Mouse (Mus musculus) megakaryocyte, embryonic 14.5 days (primary cell): Measurements from ENCODE around the gene Mnat1. TPM values are rescaled to one million over a fixed set of nuclear protein-coding genes. Genes with fewer than 3 reads are reported as not detected.
"Not testable (repeated sequence)": the region's sequence is repeated elsewhere in the genome, so short reads cannot be mapped to it uniquely, and the experiment has no call there.

Experiments
- H3K27me3 ChIP-seq: replicated peaks from 2 replicates; pipeline ENCODE3; 2012; ENCODE audit warnings: inconsistent platforms
- H3K36me3 ChIP-seq: replicated peaks from 2 replicates; pipeline ENCODE3; 2012; ENCODE audit warnings: low read length, inconsistent platforms, mixed read lengths
- H3K4me1 ChIP-seq: 2 replicates; pipeline ENCODE4 v1.6.1; 2012; ENCODE audit warnings: inconsistent platforms
- H3K4me3 ChIP-seq: replicated peaks from 2 replicates; pipeline ENCODE3; 2012; ENCODE audit warnings: moderate library complexity, mild to moderate bottlenecking, inconsistent platforms
- H3K9me3 ChIP-seq: 2 replicates; pipeline ENCODE4 v1.6.1; 2012; ENCODE audit warnings: inconsistent platforms
- FLI1 ChIP-seq: IDR thresholded peaks from 2 replicates; pipeline ENCODE4 v1.6.1; 2012; ENCODE audit warnings: low read length, inconsistent platforms, mixed read lengths
- GATA1 ChIP-seq: IDR thresholded peaks from 3 replicates; pipeline ENCODE4 v1.6.1; 2012; ENCODE audit warnings: mixed read lengths, low read length, inconsistent platforms, borderline replicate concordance
- polyA plus RNA-seq: library from polyadenylated mRNA; stranded (reverse); fragments of >175 nt; gene quantifications from 2 replicates; pipeline ENCODE4 v1.2.3, GENCODE M21; 2012; ENCODE audit warnings: low replicate concordance; ENCODE audit not compliant: insufficient read depth

The Mnat1 gene
- polyA plus RNA-seq, 1 experiment, result 3.6 TPM

- Histone ChIP-seq H3K9me3 (no peaks in the 10 kb centered on the region), H3K4me1 (peaks cover 21% of the 10 kb centered on the region), H3K27me3 (peaks cover 5% of the 10 kb centered on the region), H3K36me3 (no peaks in the 10 kb centered on the region), H3K4me3 (no peak overlapping the region)
- TF ChIP-seq GATA1, result no peak
- no peak for TF ChIP-seq FLI1
These were observed 28.9 kb upstream of the Mnat1 start for GRCm38 (mm10) chr12:73094605-73095004.

- peaks cover 16% of the 10 kb centered on the region; the same call in 1 of the 2 replicates for H3K4me1 ChIP-seq
- H3K9me3 ChIP-seq, H3K36me3 ChIP-seq, H3K4me3 ChIP-seq, H3K27me3 ChIP-seq: not testable (repeated sequence)
These were observed 27.3 kb upstream of the Mnat1 start for GRCm38 (mm10) chr12:73096177-73096576.

- H3K4me3 ChIP-seq, result no peak overlapping the region
- peaks cover 27% of the 10 kb centered on the region for H3K36me3 ChIP-seq
- TF ChIP-seq GATA1, result no peak
- H3K27me3 ChIP-seq, result peaks cover 5% of the 10 kb centered on the region
- peaks cover 6% of the 10 kb centered on the region; the same call in 1 of the 2 replicates for H3K4me1 ChIP-seq
- H3K9me3 ChIP-seq, result no peaks in the 10 kb centered on the region
These were observed 24.9 kb upstream of the Mnat1 start for GRCm38 (mm10) chr12:73098593-73098992.

- H3K4me3 ChIP-seq, result no peak overlapping the region
- no peaks in the 10 kb centered on the region for H3K27me3 ChIP-seq
- H3K9me3 ChIP-seq, result no peaks in the 10 kb centered on the region
- H3K36me3 ChIP-seq, result peaks cover 53% of the 10 kb centered on the region
- peaks cover 13% of the 10 kb centered on the region for H3K4me1 ChIP-seq
- TF ChIP-seq FLI1 (no peak), GATA1 (no peak)
These were observed 19.8 kb upstream of the Mnat1 start for GRCm38 (mm10) chr12:73103713-73104112.

- H3K4me3 ChIP-seq, result no peak overlapping the region
- H3K36me3 ChIP-seq, result peaks cover 51% of the 10 kb centered on the region
- TF ChIP-seq GATA1 (no peak), FLI1 (no peak)
- no peaks in the 10 kb centered on the region for H3K9me3 ChIP-seq
- H3K4me1 ChIP-seq, result peaks cover 44% of the 10 kb centered on the region
- peaks cover 35% of the 10 kb centered on the region for H3K27me3 ChIP-seq
These were observed 15.7 kb upstream of the Mnat1 start for GRCm38 (mm10) chr12:73107821-73108220.

- TF ChIP-seq FLI1 (no peak), GATA1 (no peak)
- H3K9me3 ChIP-seq, result no peaks in the 10 kb centered on the region
- H3K36me3 ChIP-seq, result peaks cover 31% of the 10 kb centered on the region
- H3K4me3 ChIP-seq, result peak overlapping the region; percentile 97
- H3K27me3 ChIP-seq, result peaks cover 49% of the 10 kb centered on the region
- peaks cover 58% of the 10 kb centered on the region for H3K4me1 ChIP-seq
These were observed 12.9 kb upstream of the Mnat1 start for GRCm38 (mm10) chr12:73110431-73111111.

- peaks cover 26% of the 10 kb centered on the region for H3K36me3 ChIP-seq
- peak overlapping the region; percentile 97 for H3K4me3 ChIP-seq
- peaks cover 54% of the 10 kb centered on the region for H3K27me3 ChIP-seq
- H3K4me1 ChIP-seq, result peaks cover 62% of the 10 kb centered on the region
- H3K9me3 ChIP-seq, result no peaks in the 10 kb centered on the region
- TF ChIP-seq GATA1 (no peak), FLI1 (no peak)
These were observed 11.8 kb upstream of the Mnat1 start for GRCm38 (mm10) chr12:73111561-73112325.

GRCm38 (mm10) chr12:73112326-73113087, 11.0 kb upstream of the Mnat1 start:
- Histone ChIP-seq H3K27me3 (peaks cover 56% of the 10 kb centered on the region), H3K36me3 (peaks cover 22% of the 10 kb centered on the region), H3K9me3 (no peaks in the 10 kb centered on the region), H3K4me3 (peak overlapping the region; percentile 97), H3K4me1 (peaks cover 60% of the 10 kb centered on the region)
- TF ChIP-seq GATA1 (no peak), FLI1 (no peak)

- Histone ChIP-seq H3K27me3 (peaks cover 57% of the 10 kb centered on the region), H3K36me3 (peaks cover 22% of the 10 kb centered on the region), H3K4me1 (peaks cover 55% of the 10 kb centered on the region), H3K4me3 (peak within 1 kb of the TSS; percentile 97), H3K9me3 (no peaks in the 10 kb centered on the region)
- TF ChIP-seq FLI1 (no peak), GATA1 (no peak)
These were observed 10.3 kb upstream of the Mnat1 start, which contains the start of gene Six4 for GRCm38 (mm10) chr12:73113196-73113595. TSS of gene Six4 (minus strand) at chr12:73113456.
